Mouse (Mus musculus) heart, adult 8-10 months (tissue): Measurements from ENCODE around the gene Gm43064. TPM values are rescaled to one million over a fixed set of nuclear protein-coding genes. Genes with fewer than 3 reads are reported as not detected.
"Not testable (repeated sequence)": the region's sequence is repeated elsewhere in the genome, so short reads cannot be mapped to it uniquely, and the experiment has no call there.

ENCODE experiments used
- DNase-seq: peaks from one replicate; pipeline ENCODE4 v3.0.0; 2022; ENCODE audit warnings: low spot score
- total RNA-seq, 4 experiments: library from RNA; stranded (reverse); gene quantifications; 2 replicates each; pipeline ENCODE4 v1.2.4; 2022

The Gm43064 gene
- total RNA-seq, 4 experiments from 2014 or later = not detected

DNA sequence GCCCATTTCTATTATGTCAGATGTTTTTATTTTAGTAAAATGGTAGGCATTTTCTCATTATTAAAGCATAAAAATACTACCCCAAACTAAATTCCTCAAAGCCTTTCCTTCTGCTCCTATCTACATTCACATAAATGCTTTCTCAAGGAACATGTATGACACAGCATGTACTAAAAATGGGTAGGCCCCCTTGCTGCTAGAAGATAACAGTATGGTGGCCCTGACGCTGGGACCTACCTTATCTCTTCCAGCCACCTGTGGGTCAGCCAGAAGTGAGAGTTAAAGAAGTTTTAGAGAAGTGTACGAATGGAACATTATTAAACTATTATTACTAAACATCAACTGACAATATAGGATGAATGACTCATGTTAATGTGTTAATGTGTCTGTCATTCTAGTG lies 9.9 kb upstream of the Gm43064 start:
- no peak for DNase-seq

DNA sequence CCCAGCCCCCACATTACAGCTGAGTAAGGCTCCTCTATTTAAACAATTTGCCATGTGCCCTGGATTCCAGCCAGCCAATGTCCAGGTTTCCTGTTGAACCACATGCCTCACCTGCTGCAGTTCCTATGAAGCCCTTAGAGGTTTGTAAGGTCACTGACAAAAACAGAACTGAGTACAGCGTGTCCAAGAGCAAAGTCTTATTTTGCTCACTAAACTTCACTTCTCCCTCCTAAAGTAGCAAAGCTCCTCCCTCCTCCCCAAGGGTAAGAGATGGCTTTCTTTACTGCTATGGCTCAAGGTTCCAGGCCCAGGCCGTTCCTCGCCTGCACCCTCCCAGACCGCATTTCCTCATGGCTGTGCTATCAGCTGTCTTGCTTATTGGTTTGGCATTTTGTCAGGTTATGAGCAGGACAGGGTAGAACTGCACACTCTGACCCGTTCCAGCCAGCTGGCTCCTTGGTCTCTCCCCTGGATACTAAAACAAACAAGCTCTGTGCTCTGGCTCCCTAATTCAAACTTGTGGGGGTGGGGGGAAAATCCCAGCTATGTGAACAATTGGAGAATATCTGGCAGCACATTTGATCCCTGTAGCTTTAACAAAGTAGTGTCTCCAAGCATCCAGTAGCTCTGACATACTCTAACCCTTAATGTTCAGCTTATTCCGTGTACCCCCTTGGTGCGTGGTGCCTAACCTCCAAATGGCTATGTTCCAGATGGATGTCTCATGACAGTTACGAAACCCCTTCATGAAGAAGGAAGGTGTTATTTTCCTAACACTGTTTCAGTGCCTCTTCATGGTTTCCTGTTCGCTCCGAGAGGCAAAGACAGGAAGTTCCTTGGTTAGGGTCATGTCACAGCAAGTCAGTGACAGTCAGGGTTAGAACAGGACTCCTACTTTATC lies 7.5 kb upstream of the Gm43064 start:
- peak; percentile 94 for DNase-seq

DNA sequence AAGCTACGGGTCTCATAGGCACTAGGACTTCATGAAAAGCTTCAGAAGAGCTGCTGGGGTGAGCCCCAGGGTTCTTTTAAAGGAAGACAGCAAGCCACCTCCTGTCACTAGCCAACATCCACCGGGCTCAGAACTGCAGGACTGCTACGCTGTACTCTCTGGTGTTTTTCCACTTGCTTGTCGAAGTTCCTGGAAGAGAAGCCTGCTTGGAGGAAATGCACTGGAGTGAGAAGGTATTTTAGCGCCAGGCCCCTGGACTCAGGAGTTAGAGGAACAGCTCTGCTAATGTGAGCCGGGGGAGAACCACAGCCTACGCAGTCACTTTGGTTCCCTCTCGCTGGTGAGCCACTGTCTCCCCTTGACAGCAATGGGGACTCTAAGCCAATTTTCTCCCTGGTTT lies 6.5 kb upstream of the Gm43064 start:
- DNase-seq = no peak

- DNase-seq = no peak
Observed at GRCm38 (mm10) chr3:103805671-103806070, 3.7 kb upstream of the Gm43064 start.

DNA sequence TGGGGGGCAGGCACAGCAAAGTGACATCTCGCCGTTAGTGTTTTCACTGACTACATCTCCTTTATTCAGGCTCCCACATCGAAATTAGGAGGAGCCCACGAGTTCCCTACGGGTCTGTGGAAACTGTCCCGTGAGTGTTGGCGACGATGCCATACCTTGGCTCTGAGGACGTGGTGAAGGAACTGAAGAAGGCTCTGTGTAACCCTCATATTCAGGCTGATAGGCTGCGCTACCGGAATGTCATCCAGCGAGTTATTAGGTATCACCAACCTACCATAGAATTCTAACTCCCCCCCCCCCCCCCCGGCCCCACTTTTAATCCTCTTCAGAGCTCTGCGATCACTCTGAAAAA lies 402 bp downstream of the Gm43064 start:
- DNase-seq = no peak

DNA sequence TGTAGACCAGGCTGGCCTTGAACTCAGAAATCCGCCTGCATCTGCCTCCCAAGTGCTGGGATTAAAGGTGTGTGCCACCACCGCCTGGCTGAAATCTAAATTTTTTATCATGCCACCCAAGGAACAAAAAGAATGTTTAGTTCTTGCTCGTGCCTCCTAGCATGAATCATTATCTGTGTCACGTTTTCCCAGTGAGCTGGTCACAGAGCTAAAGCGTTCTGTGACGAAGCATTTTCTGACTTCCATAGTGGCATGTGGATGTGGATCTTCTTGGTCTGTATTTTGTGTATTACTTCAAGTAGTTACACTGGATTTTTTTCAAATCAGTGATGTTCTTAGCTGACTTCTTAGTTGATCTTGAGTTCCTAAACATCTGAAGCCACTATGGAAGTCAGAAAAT lies 1.6 kb downstream of the Gm43064 start:
- no peak for DNase-seq

GRCm38 (mm10) chr3:103827548-103827947 lies 18.2 kb downstream of the Gm43064 start:
- DNase-seq = no peak

DNA sequence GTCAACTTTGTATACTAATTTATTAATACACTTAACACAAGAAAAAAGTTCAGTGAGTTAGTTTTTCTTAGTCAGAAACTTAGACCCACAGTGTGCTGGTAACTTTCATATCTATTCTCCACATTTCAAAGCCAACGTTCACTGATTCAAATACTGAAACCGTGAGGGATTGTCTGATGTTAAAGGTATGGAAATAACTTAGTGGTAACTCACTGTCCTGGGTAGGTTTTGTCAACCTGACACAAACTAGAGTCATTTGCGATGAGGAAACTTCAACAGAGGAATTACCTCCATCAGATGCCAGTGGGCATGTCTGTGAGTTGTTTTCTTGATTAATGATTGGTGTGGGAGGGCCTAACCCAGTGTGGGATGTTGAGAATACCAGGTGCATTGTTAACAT lies 19.7 kb downstream of the Gm43064 start:
- DNase-seq = no peak

- not testable (repeated sequence) for DNase-seq
Observed at GRCm38 (mm10) chr3:103830681-103831080, 21.3 kb downstream of the Gm43064 start.

DNA sequence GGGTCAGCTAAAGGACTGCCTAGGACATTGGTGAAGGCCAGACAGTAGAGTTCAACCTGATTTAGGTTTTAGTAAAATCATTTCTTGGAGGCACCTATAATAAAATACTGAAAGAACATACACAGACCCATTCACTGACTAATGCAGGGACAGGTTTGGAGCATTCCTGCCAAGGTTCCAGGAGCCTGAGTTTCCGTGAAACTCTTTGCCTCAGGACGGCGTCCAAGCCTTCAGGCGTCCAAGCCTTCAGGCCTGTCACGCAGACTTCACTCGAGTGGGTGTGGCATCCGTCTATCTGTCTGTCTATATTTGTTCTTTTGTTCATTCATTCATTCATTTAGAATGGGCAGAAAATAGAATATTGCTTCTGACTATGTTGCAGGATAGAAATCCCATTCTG lies 21.8 kb downstream of the Gm43064 start:
- DNase-seq = no peak

GRCm38 (mm10) chr3:103832426-103832825 lies 23.1 kb downstream of the Gm43064 start, which contains the start of gene Bcl2l15:
Gene Bcl2l15, plus strand, starts transcription at chr3:103832601.
- DNase-seq = no peak

DNA sequence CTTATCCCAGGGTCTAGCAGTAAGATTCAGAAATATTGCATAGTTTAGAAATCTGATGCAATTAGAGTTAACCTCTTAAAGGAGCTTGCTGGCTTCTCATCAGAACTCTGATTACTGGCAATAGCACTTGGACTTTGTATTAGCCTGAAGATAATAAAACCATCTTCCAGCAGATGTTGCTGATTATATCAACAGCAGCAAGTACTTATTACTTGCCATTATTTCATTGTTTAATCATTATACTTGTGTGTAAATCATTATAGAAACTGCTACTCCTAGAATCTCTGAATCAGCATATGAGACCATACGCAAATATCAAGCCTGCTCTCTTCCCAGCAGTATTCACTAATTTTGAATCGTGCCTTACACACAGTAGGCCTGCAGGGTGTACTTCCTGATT lies 24.6 kb downstream of the Gm43064 start:
- DNase-seq = no peak

- DNase-seq = no peak
Observed at GRCm38 (mm10) chr3:103835272-103835950, 26.0 kb downstream of the Gm43064 start.

DNA sequence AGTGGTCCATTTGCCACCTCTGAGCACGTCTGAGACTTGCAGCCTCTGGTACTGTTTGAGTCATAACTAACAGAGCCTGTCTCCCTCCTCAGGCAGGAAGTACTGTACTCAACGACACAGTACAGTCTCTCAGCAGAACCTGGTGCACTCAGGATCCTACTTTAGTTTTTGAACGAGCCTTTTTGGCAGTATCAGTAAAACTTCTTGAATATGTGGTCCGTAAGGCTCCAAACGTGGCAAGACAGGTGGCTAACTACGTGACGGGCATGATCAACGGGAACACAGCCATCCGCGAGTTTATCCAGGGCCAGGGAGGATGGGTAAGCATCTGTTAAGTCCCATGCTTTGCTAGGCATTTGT lies 26.6 kb downstream of the Gm43064 start:
- no peak for DNase-seq

- no peak for DNase-seq
Observed at GRCm38 (mm10) chr3:103836453-103836852, 27.1 kb downstream of the Gm43064 start.

- DNase-seq = no peak
Observed at GRCm38 (mm10) chr3:103839711-103840110, 30.3 kb downstream of the Gm43064 start.

DNA sequence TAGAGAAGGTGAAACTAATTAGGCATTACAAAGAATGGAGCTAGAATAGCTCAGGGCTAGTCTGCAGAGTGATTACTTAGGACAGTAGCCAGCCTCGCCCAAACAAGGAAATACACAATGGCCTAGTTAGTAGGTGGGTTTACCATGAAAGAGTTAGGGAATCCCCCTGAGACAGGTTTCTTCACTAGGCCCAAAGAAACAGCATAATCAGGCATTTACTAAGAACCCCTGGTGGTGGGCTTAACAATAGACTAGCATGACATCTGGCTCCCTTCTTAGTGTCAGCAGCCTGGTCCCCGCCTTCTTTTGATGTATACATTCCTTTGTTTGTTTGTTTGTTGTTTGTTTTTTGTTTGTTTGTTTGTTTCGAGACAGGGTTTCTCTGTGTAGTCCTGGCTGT lies 30.8 kb downstream of the Gm43064 start:
- DNase-seq = not testable (repeated sequence)

- DNase-seq = not testable (repeated sequence)
Observed at GRCm38 (mm10) chr3:103840946-103841345, 31.6 kb downstream of the Gm43064 start.

DNA sequence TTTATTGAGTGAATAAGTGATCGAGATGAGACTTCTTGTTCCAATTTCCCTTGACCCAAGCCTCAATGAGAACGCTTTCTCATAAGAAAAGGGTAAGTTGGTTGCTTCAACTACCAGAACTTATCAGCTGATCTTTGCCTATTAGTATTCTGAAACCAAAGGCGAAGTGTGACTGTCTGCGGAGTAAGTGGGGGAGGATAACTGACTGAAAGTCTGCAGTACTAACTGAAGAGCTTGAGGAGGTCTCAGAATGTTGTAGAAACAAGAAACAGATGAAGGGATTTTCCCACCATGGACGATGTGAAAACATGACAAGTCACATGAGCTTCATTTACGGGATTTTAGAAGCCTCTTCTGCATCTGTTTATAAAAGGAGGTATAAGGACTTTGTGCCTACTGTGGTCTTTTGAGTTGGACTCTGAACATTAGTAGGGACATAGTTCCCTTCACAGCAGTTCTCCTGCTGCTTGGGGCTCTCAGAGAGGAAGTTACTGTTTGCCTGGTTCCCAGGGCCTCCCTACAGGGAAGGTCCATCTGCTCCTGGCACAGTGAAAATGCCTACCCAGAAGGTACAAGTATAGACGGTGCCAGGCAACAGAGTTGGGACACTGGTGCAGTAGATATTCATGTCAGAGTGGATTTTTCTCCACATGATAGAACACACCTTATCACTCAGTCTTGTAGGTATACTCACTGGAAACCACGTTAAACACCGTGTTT lies 41.4 kb downstream of the Gm43064 start:
- DNase-seq = no peak

- no peak for DNase-seq
Observed at GRCm38 (mm10) chr3:103851481-103851880, 42.1 kb downstream of the Gm43064 start.

DNA sequence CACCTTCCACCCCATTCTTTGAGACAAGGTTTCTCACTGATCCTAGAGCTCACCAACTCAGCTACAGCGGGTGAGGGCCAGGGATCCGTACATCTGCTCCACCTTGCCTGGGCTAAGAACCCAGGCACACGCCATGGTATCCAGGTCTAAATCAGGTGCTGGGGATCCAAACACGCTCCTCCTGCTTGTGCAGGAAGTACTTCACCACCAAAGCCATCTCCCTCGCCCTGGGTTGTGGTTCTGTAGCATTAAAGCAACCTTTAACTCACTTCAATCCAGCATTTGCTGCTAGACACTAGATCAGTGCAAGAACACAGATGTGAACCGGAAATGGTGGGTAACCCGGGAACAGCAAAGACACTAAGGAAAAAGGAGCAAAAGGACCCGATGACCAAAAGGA lies 42.5 kb downstream of the Gm43064 start:
- DNase-seq = no peak

GRCm38 (mm10) chr3:103852565-103853299 lies 43.4 kb downstream of the Gm43064 start:
- peak; percentile 34 for DNase-seq
